9 mouse cellular contexts compared by ENCODE assay signal in genomic region chr1:20922612-20923399, GRCm38 (mm10). TPM values are rescaled to one million over a fixed set of nuclear protein-coding genes. Genes with fewer than 3 reads are reported as not detected.
DNase-seq lines count a peak whose midpoint lies in the region; ATAC-seq and TF ChIP-seq lines count a peak whose summit lies in the region.
"Had no signal": no experiment of that assay in that cellular context is flagged by ENCODE, and none has a peak within 500 bp of the region (broad histone marks: within the 10 kb centered on the region; RNA-seq: fewer than 3 reads in every experiment).

No protein-coding gene starts in this region.

- H3K4me1 ChIP-seq in embryonic facial prominence, embryonic 13.5 days: peaks cover 17% of the 10 kb centered on the region
- peaks cover 5% of the 10 kb centered on the region for H3K4me1 ChIP-seq in embryonic facial prominence, embryonic 10.5 days
- no peaks in the 10 kb centered on the region for H3K4me1 ChIP-seq in liver, adult 2 months (ENCODE audit: control insufficient read depth, insufficient read depth, low read length)
- H3K4me1 ChIP-seq in liver, embryonic 11.5 days (replicated peaks; ENCODE audit: control insufficient read depth, insufficient read depth, low read length): no peaks in the 10 kb centered on the region; the same call in 1 of the 2 replicates
- H3K4me1 ChIP-seq in heart, postnatal 0 days (ENCODE audit: control insufficient read depth, insufficient read depth): peaks cover 9% of the 10 kb centered on the region
- H3K4me1 ChIP-seq in midbrain, postnatal 0 days (ENCODE audit: insufficient read depth, low read length): peaks cover 4% of the 10 kb centered on the region; the same call in 1 of the 2 replicates

- H3K9ac ChIP-seq in embryonic facial prominence, embryonic 13.5 days: no peak overlapping the region
- no peak overlapping the region for H3K9ac ChIP-seq in liver, adult 2 months (ENCODE audit: low read depth, low read length)
- no peak overlapping the region for H3K9ac ChIP-seq in liver, embryonic 11.5 days (ENCODE audit: low read depth, low read length)
- no peak overlapping the region for H3K9ac ChIP-seq in heart, postnatal 0 days (replicated peaks; ENCODE audit: low read depth, low read length)
- no peak overlapping the region for H3K9ac ChIP-seq in midbrain, postnatal 0 days (replicated peaks; ENCODE audit: low read length, poor library complexity, severe bottlenecking)

- H3K4me2 ChIP-seq in embryonic facial prominence, embryonic 13.5 days: peak overlapping the region; percentile 14; the same call in 1 of the 2 replicates
- H3K4me2 ChIP-seq in liver, embryonic 11.5 days: no peak overlapping the region
- peak overlapping the region; percentile 38 for H3K4me2 ChIP-seq in heart, postnatal 0 days (ENCODE audit: low read depth, low read length)
- no peak overlapping the region for H3K4me2 ChIP-seq in midbrain, postnatal 0 days (ENCODE audit: low read depth, low read length, poor library complexity, severe bottlenecking)

- H3K27me3 ChIP-seq in embryonic facial prominence, embryonic 13.5 days: no peaks in the 10 kb centered on the region
- H3K27me3 ChIP-seq in embryonic facial prominence, embryonic 10.5 days (replicated peaks; ENCODE audit: low read depth, poor library complexity, severe bottlenecking): no peaks in the 10 kb centered on the region
- no peaks in the 10 kb centered on the region for H3K27me3 ChIP-seq in liver, adult 2 months (ENCODE audit: control insufficient read depth, insufficient read depth, low read length)
- no peaks in the 10 kb centered on the region for H3K27me3 ChIP-seq in liver, embryonic 11.5 days (replicated peaks; ENCODE audit: control insufficient read depth, insufficient read depth, low read length)
- no peaks in the 10 kb centered on the region for H3K27me3 ChIP-seq in heart, postnatal 0 days (ENCODE audit: control insufficient read depth, insufficient read depth, low read length)
- H3K27me3 ChIP-seq in midbrain, postnatal 0 days (ENCODE audit: insufficient read depth, low read length): no peaks in the 10 kb centered on the region
- H3K27me3 ChIP-seq: megakaryocyte, embryonic 14.5 days had no signal

- no peaks in the 10 kb centered on the region for H3K9me3 ChIP-seq in embryonic facial prominence, embryonic 13.5 days
- H3K9me3 ChIP-seq in embryonic facial prominence, embryonic 10.5 days: no peaks in the 10 kb centered on the region
- no peaks in the 10 kb centered on the region for H3K9me3 ChIP-seq in liver, embryonic 11.5 days (ENCODE audit: control insufficient read depth, low read length)
- no peaks in the 10 kb centered on the region for H3K9me3 ChIP-seq in heart, postnatal 0 days (replicated peaks; ENCODE audit: control insufficient read depth, low read length)
- H3K9me3 ChIP-seq in midbrain, postnatal 0 days (ENCODE audit: low read length): no peaks in the 10 kb centered on the region
- H3K9me3 ChIP-seq: megakaryocyte, embryonic 14.5 days had no signal

- peak overlapping the region; percentile 30; the same call in 1 of the 2 replicates for H3K27ac ChIP-seq in embryonic facial prominence, embryonic 13.5 days
- H3K27ac ChIP-seq in embryonic facial prominence, embryonic 10.5 days (replicated peaks): no peak overlapping the region
- H3K27ac ChIP-seq in liver, adult 2 months (replicated peaks; ENCODE audit: insufficient read depth, low read depth, low read length): no peak overlapping the region
- H3K27ac ChIP-seq in liver, embryonic 11.5 days (ENCODE audit: low read depth, low read length): no peak overlapping the region
- H3K27ac ChIP-seq in heart, postnatal 0 days (ENCODE audit: low read depth): no peak overlapping the region
- H3K27ac ChIP-seq in midbrain, postnatal 0 days (ENCODE audit: low read depth, low read length): peak overlapping the region; percentile 65

- H3K36me3 ChIP-seq in embryonic facial prominence, embryonic 13.5 days: no peaks in the 10 kb centered on the region
- no peaks in the 10 kb centered on the region for H3K36me3 ChIP-seq in embryonic facial prominence, embryonic 10.5 days (replicated peaks)
- no peaks in the 10 kb centered on the region for H3K36me3 ChIP-seq in liver, adult 2 months (ENCODE audit: control insufficient read depth, insufficient read depth, low read length)
- H3K36me3 ChIP-seq in liver, embryonic 11.5 days (ENCODE audit: control insufficient read depth, insufficient read depth, low read length): no peaks in the 10 kb centered on the region
- no peaks in the 10 kb centered on the region for H3K36me3 ChIP-seq in heart, postnatal 0 days (replicated peaks; ENCODE audit: control insufficient read depth, insufficient read depth, low read length)
- no peaks in the 10 kb centered on the region for H3K36me3 ChIP-seq in midbrain, postnatal 0 days (ENCODE audit: insufficient read depth, low read length)

- no peak for ATAC-seq in embryonic facial prominence, embryonic 13.5 days (ENCODE audit: insufficient number of reproducible peaks, insufficient read depth, low FRiP score, low TSS enrichment, low read depth)
- no peak for ATAC-seq in liver, embryonic 11.5 days (replicated peaks; ENCODE audit: low FRiP score)
- peak; percentile 49; the same call in 1 of the 2 replicates for ATAC-seq in heart, postnatal 0 days (ENCODE audit: insufficient read depth, low read depth)
- ATAC-seq in midbrain, postnatal 0 days (ENCODE audit: low FRiP score): 0 out of 2 replicates have a peak, but pooled peaks have one; percentile 17

- DNase-seq in embryonic facial prominence, embryonic 10.5 days (ENCODE audit: low spot score): no peak
- peak; percentile 10 for DNase-seq in liver, adult 2 months (ENCODE audit: extremely low read depth, low read depth, low spot score)
- no peak for DNase-seq in liver, embryonic 11.5 days (ENCODE audit: low spot score)
- DNase-seq in heart, postnatal 0 days (ENCODE audit: low spot score): peak; percentile 11
- peak; percentile 42 for DNase-seq in midbrain, postnatal 0 days (ENCODE audit: low spot score)
- no peak for DNase-seq in urinary bladder, postnatal 4 days (ENCODE audit: low spot score in 2 of 2)
- DNase-seq in spleen, postnatal 4 days (ENCODE audit: low spot score in 2 of 2): no peak

- TF ChIP-seq EP300 in heart, postnatal 0 days (IDR thresholded peaks at IDR 0.05; ENCODE audit: low read depth): no peak

- WGBS in embryonic facial prominence, embryonic 13.5 days: 42% methylated on average over 11 of the region's 11 CpGs
- 72% methylated on average over 11 of the region's 11 CpGs for WGBS in embryonic facial prominence, embryonic 10.5 days
- WGBS in liver, adult 2 months: 56% methylated on average over 11 of the region's 11 CpGs
- WGBS in liver, embryonic 11.5 days: 48% methylated on average over 11 of the region's 11 CpGs
- 20% methylated on average over 11 of the region's 11 CpGs for WGBS in heart, postnatal 0 days
- 55% methylated on average over 11 of the region's 11 CpGs for WGBS in midbrain, postnatal 0 days

- no peak overlapping the region for H3K4me3 ChIP-seq in embryonic facial prominence, embryonic 13.5 days
- no peak overlapping the region for H3K4me3 ChIP-seq in embryonic facial prominence, embryonic 10.5 days
- no peak overlapping the region for H3K4me3 ChIP-seq in liver, adult 2 months (ENCODE audit: insufficient read depth, low read depth, low read length)
- H3K4me3 ChIP-seq in liver, embryonic 11.5 days (ENCODE audit: low read depth, low read length): no peak overlapping the region
- peak overlapping the region; percentile 18; the same call in 1 of the 2 replicates for H3K4me3 ChIP-seq in heart, postnatal 0 days (ENCODE audit: low read depth, low read length)
- H3K4me3 ChIP-seq in midbrain, postnatal 0 days (ENCODE audit: low read depth, low read length): no peak overlapping the region
- H3K4me3 ChIP-seq: megakaryocyte, embryonic 14.5 days had no signal

- no peak for TF ChIP-seq POLR2A in liver, adult 2 months (IDR thresholded peaks at IDR 0.05; ENCODE audit: extremely low read depth, insufficient read depth, low read length)

- no peak for TF ChIP-seq CTCF in liver, adult 2 months (IDR thresholded peaks at IDR 0.05; ENCODE audit: low read depth, low read length)
- no peak for TF ChIP-seq CTCF in heart, postnatal 0 days (IDR thresholded peaks at IDR 0.05; ENCODE audit: low read depth)
- TF ChIP-seq CTCF in midbrain, postnatal 0 days (IDR thresholded peaks at IDR 0.05): peak; percentile 6; the same call in 1 of the 2 replicates

- H3K79me2 ChIP-seq in liver, adult 2 months (ENCODE audit: control insufficient read depth, insufficient read depth, low read length): no peaks in the 10 kb centered on the region

RNA-seq across cellular contexts. Expression of gene Efhc1, which starts 28.6 kb away (rescaled TPM):
- 2.6 and 2.7 TPM in 2 replicates for polyA plus RNA-seq in embryonic facial prominence, embryonic 13.5 days (2015; fragmentation: Nextera tagmentation; extraction: Ambion mirVana)
- 2.2 and 2.5 TPM in 2 replicates for polyA plus RNA-seq in embryonic facial prominence, embryonic 10.5 days (2016; fragmentation: Nextera tagmentation; extraction: Ambion mirVana)
- 0.09 and 0.20 TPM in 2 replicates for total RNA-seq in liver, adult 2 months (2014; rRNA removed)
- polyA plus RNA-seq in liver, adult 2 months (2012; rRNA removed): 0.07 and 0.40 TPM in 2 replicates
- polyA plus RNA-seq in liver, embryonic 11.5 days (2014; fragmentation: Nextera tagmentation; extraction: Ambion mirVana): 0.58 and 1.2 TPM in 2 replicates
- total RNA-seq in heart, postnatal 0 days (2014; rRNA removed; ENCODE audit: low replicate concordance): 0.27 TPM in 1 of 2 replicates, not detected in the other
- 0.64 and 1.4 TPM in 2 replicates for polyA plus RNA-seq in heart, postnatal 0 days (2015; fragmentation: Nextera tagmentation; extraction: Ambion mirVana)
- total RNA-seq in midbrain, postnatal 0 days (2014; rRNA removed): 1.1 and 15.6 TPM in 2 replicates
- 1.5 and 1.6 TPM in 2 replicates for polyA plus RNA-seq in midbrain, postnatal 0 days (2015; fragmentation: Nextera tagmentation; extraction: Ambion mirVana)

RNA-seq across cellular contexts. Expression of gene Paqr8, which starts 32.4 kb away (rescaled TPM):
- polyA plus RNA-seq in embryonic facial prominence, embryonic 13.5 days (2015; fragmentation: Nextera tagmentation; extraction: Ambion mirVana): 6.0 and 7.0 TPM in 2 replicates
- polyA plus RNA-seq in embryonic facial prominence, embryonic 10.5 days (2016; fragmentation: Nextera tagmentation; extraction: Ambion mirVana): 4.0 and 4.4 TPM in 2 replicates
- total RNA-seq in liver, adult 2 months (2014; rRNA removed): 0.28 and 0.47 TPM in 2 replicates
- 1.0 and 1.1 TPM in 2 replicates for polyA plus RNA-seq in liver, adult 2 months (2012; rRNA removed)
- 1.4 and 1.9 TPM in 2 replicates for polyA plus RNA-seq in liver, embryonic 11.5 days (2014; fragmentation: Nextera tagmentation; extraction: Ambion mirVana)
- total RNA-seq in heart, postnatal 0 days (2014; rRNA removed; ENCODE audit: low replicate concordance): 8.7 and 9.6 TPM in 2 replicates
- 0.97 and 1.1 TPM in 2 replicates for polyA plus RNA-seq in heart, postnatal 0 days (2015; fragmentation: Nextera tagmentation; extraction: Ambion mirVana)
- 95.0 and 144 TPM in 2 replicates for total RNA-seq in midbrain, postnatal 0 days (2014; rRNA removed)
- 32.2 and 32.5 TPM in 2 replicates for polyA plus RNA-seq in midbrain, postnatal 0 days (2015; fragmentation: Nextera tagmentation; extraction: Ambion mirVana)

Comparison
In these comparisons a context has a peak if more than half of its experiments do, and no peak if none do; other contexts are left out.
1. H3K27ac ChIP-seq: peak in embryonic facial prominence, embryonic 13.5 days (single experiment) and midbrain, postnatal 0 days (single experiment); none in embryonic facial prominence, embryonic 10.5 days (single experiment), liver, adult 2 months (single experiment), liver, embryonic 11.5 days (single experiment) and heart, postnatal 0 days (single experiment).
2. DNase-seq: peak in liver, adult 2 months (single experiment), heart, postnatal 0 days (single experiment) and midbrain, postnatal 0 days (single experiment); none in embryonic facial prominence, embryonic 10.5 days (single experiment), liver, embryonic 11.5 days (single experiment), urinary bladder, postnatal 4 days (0 of 2) and spleen, postnatal 4 days (0 of 2).
3. ATAC-seq: peak in heart, postnatal 0 days (single experiment) and midbrain, postnatal 0 days (single experiment); none in embryonic facial prominence, embryonic 13.5 days (single experiment) and liver, embryonic 11.5 days (single experiment).
4. H3K4me2 ChIP-seq: peak in embryonic facial prominence, embryonic 13.5 days (single experiment) and heart, postnatal 0 days (single experiment); none in liver, embryonic 11.5 days (single experiment) and midbrain, postnatal 0 days (single experiment).